Mouse (Mus musculus): ENCODE measurements around the gene Trmt1.
"Not testable (repeated sequence)": the region's sequence is repeated elsewhere in the genome, so short reads cannot be mapped to it uniquely, and the experiment has no call there.

Trmt1 gene

DNA sequence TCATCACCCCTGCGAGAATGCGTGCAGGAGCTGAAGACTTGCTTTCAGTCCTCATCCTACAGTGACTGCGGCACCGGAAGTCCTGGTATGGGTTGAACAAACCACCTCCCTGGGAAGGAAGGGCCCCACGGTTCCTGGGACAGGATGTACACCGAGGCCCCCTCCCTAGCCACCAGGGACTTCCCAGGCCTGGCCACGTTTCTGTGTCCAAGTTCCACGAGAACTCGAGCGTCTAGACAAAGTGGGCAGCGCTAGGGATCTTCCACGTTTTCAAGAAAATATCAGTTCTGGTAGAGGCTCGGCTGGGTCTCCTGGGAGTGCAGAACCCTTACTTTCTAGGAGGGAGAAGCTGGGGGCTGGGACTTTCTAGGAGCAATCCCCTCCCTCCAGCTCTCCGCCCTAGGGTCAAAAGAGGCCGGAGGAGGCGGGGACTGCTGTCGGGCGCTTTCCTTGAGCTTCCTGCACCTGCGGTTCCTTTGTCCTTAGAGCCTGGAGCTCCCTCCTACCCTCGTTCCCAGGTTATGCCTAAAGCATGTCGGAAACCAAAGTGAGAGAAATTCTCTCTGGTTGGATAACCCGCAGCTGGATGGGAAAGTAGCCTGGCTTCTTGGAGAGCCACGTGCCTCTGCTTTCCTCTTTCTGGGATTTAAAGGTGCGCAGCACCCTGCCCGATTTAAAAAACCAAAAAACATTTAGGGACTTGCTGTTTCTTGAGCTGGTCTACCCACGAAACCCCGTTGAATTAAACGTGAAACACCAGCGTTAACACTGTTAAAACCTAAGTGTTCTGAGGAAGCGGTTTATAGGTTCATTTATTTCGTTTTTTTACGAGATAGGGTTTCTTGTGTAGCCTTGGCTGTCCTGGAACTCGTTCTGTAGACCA lies 25.9 kb upstream of the Trmt1 start:
- DNase-seq, result no peak

DNA sequence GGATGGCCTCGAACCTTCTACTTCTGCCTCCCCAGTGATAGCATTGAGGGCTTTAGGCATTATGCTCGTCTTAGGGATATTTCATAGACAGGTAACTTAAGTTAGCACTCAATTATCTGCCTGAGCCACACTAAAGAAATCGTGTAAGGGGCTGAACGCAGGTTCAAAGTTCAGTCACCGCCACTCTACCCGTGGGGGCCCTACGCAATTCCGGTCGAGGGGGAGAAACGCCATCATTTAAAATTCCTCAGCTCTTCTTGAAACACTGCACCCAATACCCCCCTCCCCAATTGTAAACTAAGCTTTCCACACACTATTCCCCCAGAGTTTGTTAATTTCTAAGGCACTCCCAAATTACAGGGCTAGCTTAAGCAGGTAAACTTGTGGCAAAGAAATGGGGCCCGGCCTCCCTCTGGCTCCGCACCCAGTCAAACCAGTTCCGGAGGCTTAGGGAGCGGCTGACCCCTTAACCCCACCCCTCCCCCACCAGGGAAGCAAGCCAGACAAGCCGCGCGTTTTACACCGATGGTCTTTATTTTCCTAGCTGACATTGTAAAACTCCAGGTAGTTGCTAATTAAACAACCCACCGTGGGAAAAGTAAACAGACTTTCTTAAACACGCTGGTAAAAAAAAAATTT lies 25.2 kb upstream of the Trmt1 start:
- DNase-seq, result no peak

DNA sequence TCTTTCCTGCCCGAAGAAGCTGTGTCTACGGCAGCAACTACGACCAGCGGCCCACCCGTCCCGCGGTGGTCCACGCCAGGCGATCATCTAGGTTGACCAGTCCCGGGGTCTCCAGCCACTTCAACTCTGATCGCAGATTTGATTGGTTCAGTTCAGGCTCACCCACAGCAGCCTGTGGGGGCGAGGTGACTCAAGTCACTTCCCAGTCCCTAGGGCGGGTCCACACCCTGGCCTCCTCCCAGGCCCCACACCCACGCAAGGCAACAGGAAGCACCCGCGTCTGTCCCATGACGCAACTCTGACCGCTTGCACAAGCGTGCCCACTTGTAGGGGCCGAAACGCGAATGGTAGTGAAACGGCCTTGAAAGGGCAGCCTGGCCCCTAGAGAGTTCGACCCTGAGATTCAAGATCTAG lies 24.6 kb upstream of the Trmt1 start:
- no peak for DNase-seq

DNA sequence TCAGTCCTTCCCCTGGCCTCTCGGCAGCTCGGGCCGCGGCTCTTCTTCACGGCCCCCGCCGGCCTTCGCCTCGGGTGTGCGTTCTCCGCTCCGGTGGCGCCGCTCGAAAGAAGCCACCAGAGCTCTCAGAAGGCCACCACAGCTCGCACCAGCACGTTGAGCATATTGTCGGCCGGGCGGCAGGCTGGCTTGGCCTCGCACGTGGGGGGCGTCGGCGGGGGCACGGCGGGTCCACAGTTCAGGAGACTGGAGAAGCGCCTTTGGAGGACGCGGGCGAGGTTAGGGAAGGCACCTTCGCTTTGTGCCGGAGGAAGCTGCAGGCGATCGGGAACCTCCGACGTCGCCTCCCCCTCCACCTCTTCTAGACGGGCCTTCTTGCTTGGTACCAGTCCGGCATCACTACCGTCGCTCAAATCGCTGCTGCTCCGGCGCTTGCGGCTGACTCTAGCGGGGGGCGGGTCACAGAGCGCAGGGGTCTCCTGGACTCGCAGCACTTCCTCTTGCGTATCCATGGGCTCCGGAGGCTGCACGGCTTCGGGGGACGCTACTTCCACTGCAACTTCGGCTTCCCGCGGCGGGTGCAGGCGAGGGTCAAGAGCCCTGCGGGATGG lies 24.0 kb upstream of the Trmt1 start:
- peak; percentile 45 for DNase-seq

DNA sequence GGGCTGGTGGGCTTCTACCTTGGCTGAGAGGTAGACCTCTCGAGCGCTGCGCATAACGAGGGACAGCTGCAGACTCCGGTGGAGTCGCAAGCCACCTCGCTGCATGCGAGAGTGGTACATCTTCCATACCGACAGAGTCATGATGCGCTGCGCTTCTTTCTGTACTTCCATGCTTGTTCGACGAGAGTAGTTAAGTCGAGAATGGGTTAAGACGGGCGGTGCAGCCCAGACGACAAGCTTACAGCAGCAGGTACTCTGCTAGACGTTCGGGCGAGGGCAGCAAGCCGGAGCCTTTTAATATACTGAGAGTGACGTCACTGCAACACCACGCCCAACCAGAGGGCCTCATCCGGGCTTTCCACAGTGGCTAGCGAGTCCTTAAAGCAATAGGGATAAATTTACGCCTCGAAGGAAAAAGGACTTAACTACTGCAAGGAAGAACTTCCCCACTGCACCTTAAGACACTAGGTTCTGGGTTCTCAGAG lies 23.5 kb upstream of the Trmt1 start, which contains the start of gene Ier2:
Gene Ier2, minus strand, starts transcription at position 272 of the 485 bp plus-strand sequence.
- DNase-seq, result peak; percentile 81

DNA sequence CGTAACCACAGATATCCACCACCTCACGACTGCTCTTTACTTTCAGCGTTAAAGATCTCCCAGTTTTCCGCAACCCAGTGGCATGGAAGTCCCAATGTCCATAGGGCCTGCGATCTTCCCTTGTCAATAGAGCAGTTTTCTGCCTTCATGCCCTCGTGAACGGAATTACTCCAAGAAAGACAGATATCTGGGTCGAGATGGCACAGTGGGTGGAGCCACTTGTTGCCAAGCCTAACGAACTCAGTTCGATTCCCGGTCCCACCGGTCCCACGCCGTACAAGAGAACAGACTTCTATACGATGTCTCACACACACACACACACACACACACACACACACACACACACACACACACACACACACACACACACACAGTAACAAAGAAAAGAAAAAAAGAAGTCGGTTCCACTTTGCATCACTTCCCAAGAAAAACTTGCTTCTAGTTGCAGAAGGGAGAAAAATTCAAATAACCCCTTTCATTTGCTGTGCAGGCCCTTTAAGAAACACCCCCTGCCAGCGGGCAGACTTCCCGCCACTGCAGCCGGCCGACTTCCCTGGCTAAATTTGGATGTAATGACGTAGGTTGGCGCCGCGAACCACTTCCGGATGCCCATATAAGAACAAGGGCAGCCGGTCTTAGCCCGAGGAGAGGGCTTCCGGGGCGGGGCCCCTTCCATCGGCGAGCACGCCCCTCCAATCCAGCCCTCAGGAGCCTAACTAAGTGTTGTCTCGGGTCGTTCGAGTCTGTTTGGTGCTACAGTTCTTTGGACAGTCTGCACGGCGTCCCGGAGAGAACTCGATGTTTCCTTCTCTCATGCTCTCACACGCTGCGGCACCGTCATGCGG lies 22.4 kb upstream of the Trmt1 start:
- DNase-seq, result peak; percentile 90

DNA sequence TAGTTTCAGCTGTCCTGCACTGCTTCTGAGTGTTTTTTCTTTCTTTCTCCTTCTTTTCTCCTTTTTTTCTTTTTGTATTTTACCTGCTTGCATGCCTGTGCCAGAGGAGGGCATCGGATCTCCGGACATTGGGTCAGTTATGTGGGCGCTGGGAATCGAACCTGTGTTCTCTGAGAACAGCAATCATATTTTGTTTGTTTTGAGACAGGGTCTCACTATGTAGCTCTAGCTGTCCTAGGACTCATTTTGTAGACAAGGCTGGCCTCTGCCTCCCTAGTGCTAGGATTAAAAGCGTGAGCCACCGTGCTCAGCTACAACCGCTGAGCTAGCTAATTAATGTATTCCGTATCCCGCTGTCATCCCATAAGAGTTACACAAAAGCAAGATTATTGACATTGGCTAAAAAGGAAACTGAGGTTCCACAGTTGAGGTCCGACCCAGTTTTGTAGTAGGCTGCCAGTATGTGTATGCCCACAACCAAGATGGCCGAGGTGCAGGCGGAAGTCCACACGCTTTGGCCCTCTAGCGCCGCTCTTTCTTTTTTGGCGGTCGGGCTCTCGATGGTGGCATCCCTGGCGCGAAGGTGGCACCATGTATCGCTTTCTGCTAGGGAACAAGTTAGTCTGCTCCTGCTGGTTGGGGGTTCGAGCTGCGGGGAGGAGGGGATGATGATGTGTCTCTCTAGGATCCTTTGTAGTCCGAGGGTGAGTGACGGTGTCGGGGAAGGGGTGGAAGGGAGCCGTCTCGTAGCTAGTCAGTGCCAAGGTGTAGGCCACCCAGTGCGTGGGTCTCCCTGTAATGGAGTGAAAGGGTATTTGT lies 21.3 kb upstream of the Trmt1 start:
- DNase-seq, result peak; percentile 78

DNA sequence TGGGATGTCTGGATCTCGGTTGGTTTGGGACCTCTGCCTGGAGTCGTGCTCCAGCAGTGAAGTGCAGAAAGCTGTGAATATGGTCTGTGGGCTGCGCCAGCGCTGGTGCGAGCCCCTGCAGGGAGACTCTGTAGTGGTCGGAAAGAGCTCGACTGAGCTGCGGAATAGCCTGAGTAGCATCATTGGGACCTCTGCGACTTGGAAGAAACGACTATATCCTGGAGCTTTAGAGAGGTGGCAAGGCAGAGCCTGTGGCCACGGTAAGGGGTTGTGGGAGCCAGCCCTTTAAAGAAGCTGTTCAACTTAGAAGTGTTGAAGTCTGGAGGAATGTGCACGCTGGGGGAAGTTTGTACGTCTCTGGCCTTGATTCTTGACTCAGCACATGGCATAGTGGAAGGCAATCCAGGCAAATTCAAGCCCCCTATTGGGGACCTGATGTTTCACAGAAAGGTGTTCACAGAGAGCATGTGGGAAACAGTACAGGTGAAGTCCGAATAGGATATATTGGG lies 20.7 kb upstream of the Trmt1 start:
- DNase-seq, result no peak

DNA sequence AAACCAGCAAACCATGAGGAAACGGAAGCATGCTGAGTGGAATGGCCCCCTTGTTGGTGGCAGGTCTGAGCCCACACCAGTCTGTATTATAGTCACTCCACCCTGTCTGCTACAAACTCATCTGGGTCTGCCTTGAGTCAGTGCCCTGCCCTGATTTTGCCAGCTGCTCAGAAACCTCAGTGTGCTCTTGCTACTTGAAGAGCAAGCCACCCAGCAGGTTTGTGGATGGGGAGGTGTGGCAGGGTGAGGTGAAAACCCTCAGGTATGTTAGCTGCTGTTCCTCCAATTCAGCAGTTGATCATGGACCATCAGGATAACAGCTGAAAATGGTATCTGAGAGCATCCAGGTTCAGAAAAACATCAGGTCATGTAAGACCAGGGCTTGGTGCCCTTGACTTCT lies 18.0 kb upstream of the Trmt1 start:
- DNase-seq, result no peak

DNA sequence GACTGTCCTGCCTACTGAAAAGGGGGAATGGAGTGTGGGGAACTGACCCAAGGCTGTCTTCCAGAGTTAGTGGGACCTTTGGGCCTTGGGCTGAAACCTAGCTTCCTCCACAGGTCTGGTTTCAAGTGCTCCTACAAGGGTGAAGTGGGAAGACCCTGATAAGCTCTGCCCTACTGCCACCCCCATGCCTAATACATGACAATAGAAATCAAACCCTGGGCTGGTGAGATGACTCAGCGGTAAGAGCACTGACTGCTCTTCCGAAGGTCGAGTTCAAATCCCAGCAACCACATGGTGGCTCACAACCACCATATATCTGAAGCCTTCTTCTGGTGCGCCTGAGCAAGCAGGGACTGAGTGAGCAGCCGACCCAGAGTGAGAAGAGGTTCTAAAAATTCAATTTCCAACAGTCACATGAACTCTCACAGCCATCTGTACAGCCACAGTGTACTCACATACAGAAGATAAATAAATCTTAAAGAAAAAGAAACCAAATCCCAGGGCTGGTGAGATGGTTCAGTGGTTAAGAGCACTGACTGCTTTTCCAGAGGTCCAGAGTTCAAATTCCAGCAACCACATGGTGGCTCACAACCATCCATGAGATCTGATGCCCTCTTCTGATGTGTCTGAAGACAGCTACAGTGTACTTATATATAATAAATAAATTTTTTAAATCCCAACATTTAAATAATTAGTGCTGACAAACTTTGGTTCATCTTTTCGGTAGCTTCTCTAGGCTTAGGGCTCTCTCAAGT lies 17.2 kb upstream of the Trmt1 start:
- DNase-seq, result no peak

DNA sequence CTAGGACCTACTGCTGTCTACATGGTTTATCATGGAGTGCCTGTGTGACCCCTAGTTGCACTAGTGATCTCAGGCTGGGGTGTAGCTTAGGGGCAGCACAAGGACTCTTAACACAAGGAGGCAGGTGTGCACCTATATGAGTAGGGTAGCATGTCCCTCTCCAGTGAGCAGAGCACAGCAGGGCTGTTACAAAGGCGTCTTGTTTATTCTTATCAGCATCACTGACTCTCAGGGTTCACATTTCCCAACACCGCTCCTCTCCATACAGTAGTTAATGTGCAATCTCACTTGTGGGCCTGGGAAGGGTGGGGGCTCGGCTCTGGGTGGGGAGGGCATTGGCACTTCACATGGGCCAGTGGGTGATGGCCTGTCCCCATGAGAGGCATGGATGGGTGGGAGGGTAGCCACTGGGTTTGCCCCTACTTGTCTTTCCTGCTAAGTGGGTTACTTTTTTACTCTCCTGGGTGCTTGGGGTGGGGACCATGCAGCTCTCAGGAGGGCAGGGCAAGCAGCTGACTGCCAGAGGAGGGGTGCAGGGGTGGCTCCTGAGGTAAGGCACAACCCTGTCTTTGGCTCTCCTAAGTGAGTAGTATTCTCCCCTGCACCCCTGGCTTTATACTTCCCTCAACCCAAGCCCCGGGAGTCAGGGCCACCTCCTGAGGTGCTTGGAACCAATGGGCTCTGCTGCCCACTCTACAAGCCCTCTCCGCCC lies 15.7 kb upstream of the Trmt1 start:
- DNase-seq, result not testable (repeated sequence)

DNA sequence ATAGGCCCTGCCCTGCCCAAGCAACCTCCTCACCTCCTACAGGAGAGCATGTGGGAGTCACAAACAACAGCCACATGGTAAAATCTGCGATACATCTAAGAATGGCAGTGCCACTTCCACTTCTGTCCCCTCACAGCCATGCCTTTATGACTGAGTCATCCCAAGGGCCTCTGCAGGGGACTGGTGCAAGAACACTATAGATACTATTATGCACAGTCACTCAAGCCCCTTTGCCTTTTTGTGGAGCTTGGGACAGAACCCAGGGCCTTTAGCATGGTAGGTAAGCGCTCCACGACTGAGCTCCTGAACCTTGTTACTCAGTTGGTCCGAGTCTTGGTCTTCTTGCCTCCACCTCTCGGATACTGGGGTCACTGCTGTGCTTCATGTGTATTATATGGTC lies 8.8 kb upstream of the Trmt1 start:
- DNase-seq, result no peak

DNA sequence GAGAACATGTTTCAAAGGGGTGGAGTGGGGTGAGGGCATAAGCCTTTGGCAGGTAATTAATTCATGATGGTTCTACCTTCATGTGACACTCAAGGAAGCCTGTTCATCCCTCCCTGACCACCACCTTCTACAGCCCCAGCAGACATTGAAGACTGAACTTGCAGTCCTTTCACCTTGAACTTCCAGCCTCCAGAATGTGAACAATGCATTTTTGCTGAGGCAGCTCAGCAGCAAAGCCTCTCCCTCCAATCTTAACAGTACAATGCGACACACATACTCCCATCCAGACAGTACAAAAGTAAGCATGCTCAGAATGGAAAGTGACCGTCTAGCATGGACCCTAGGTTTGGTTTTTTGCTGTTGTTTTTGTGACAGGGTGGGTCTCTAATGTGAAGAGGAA lies 4.6 kb upstream of the Trmt1 start:
- DNase-seq, result no peak

DNA sequence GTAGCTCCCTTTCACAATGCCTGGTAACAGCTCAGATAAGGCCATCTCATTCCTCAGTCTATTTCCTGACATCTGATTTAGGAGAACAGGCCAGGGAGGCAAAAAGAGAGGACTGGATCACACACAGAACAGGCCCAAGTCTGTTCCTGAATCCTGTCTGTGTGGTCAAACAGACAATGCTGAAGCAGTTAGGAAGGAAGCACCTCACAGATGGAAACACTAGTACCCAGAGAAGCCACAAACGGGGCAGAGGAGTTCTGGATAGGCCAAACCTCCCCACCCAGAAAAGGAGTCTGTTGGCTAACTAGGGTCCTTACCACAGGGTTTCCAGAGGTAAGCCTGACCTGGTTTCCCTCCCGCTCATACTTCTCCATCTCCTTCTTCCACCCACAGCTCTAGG lies 3.9 kb upstream of the Trmt1 start:
- DNase-seq, result no peak

DNA sequence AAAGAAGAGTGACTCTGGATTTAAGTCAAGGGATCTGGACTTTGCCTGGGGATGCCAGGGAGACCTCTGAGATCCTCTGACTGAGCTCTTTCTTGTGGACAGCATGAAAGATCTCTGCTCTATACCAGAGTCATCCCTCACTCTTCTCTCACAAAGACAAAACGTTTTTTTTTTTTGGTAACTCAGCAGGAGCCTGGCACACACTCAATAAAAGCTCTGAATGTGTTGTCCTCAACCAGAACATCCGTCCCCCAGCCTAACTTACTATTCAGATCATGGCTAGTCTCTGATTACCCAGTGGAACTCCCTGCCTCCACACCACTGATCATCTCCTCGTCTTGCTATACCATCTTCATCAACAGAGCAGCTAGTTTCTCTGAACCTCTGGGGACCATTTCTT lies 1.6 kb upstream of the Trmt1 start:
- DNase-seq, result no peak

DNA sequence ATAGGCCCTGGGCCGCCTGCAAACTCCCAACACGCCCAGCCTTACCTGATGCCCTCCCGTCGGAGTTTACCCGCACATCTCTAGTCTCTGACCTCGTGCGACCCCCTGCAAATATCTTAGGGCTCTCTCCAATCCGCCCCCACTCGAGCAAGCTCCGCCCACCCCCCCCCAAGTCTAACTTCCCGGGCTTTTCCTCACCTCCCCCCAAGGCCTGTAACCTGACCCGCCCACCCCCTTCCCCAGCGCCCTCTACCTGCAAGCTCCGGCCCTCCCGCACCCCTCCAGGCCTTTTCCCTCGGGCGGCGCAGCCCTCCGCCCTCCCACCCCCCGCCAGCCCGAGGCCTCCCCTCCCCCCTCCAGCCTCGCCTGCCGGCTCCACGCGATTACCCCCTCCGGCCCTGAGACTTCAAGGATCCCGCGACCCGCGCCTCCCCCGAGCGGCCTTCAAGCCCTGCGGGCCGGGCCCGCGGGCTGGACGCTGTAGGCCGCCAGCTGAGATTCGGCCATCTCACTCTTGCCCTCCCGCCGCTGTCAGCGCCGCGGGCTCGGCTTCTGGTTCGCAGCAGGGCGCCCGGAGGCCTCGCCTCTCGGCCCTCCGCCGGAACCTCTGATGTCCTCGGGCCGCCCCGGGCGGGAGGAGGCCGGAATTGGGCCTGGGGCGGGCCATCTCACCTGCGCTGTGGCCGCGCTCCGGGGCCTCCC lies 1.0 kb downstream of the Trmt1 start:
- peak; percentile 33 for DNase-seq

DNA sequence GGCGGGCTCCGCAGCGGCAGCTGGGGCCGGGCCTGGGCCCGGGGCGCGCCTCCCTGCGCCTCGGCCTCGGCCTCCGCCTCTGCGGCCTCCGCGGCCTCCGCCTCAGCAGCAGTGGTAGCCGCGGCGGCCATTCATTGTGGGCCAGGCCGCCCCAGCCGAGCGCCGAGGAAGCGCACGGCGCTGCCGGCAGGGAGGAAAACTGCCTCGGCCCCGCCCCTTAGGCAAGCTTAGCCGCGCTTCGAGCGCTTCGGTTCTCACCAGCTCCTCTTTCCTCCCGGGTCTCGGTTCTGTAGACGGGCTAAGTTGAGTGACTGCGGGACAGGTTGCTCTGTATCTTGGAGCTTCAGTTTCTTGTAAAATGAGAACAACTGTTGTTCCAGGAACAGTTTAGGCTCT lies 1.6 kb downstream of the Trmt1 start, which contains the start of gene Nacc1:
Gene Nacc1, minus strand, starts transcription at position 158 of the 396 bp plus-strand sequence.
- DNase-seq, result peak; percentile 82

DNA sequence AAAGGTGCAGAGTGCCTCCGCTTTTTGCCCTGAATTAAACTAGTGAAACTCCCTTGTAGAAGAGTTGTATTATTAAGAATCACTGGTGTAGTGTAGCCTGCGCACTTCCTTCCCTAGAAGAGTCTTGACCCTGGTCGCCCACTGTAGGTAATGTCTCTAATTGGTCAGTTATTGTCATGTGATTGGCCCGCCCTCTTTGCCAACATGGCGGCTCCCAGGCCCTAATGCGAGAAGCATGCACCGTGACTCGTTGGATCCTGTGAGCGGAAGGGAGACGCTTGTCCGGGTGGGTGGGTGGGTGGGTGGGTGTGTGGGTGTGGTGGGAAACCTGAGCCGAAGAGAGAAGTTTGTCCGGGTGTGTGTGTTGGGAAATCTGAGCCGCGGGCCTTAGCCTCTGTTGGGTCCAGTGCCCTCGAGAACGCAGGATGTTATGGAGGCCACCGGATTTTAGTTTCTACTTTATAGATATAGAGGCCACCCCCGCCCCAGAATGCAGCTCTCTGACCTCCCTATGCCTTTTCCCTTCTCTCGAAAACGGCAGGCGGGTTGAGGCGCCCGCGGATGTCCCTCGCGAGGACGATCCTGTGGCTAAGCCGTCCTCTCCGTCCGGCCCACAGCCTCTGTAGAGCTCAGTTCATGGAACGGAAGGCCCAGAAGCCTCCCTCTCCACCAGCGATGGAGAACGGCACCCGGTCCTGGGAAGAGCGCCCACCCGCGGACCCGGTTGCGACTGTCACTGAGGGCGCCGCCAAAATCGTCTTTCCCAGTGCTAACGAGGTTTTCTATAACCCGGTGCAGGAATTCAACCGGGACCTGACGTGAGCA lies 3.2 kb downstream of the Trmt1 start:
- DNase-seq, result peak; percentile 82

DNA sequence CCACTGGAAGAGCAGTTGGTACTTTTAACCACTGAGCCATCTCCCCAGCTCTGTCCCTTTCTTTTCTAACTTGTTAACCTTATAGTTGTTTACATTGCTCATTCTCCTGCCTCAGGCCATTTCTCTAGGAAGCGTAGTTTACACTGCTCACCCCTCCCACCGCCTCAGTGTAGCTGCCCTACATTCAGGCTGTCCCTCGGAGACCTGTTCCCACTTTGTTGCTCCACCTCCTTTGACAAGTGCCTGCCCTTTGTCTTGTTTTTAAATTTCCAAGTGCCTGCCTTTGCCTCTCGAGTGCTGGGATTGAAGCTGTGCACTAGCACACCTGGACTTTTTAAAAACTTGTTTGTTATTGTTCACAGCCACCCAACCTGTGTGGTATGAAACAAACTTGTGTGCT lies 7.2 kb downstream of the Trmt1 start:
- no peak for DNase-seq

All from right cerebral cortex, postnatal 4 days (tissue).